Mouse (Mus musculus) lung, embryonic 15.5 days (tissue): ENCODE data around the gene Lmntd1. TPM values are rescaled to one million over a fixed set of nuclear protein-coding genes. Genes with fewer than 3 reads are reported as not detected.
"Not testable (repeated sequence)": the region's sequence is repeated elsewhere in the genome, so short reads cannot be mapped to it uniquely, and the experiment has no call there.

Experiments
- ATAC-seq: fragments of 200-750 bp; cut with Nextera tagmentation; 2 replicates; pipeline ENCODE4 v1.8.0; 2017; ENCODE audit warnings: moderate number of reproducible peaks, borderline replicate concordance; ENCODE audit not compliant: low FRiP score, low TSS enrichment; ENCODE audit errors: extremely low read depth
- H3K27ac ChIP-seq: fragments of 300-500 bp; sonication (generic); 2 replicates; pipeline ENCODE4 v1.5.1; 2015; ENCODE audit warnings: moderate library complexity, mild to moderate bottlenecking, inconsistent platforms
- H3K27me3 ChIP-seq: fragments of 300-500 bp; sonication (generic); 2 replicates; pipeline ENCODE4 v1.6.1; 2015; ENCODE audit warnings: inconsistent platforms
- H3K36me3 ChIP-seq: fragments of 300-500 bp; sonication (generic); 2 replicates; pipeline ENCODE4 v1.6.1; 2015; ENCODE audit warnings: inconsistent platforms
- H3K4me1 ChIP-seq: fragments of 300-500 bp; sonication (generic); 2 replicates; pipeline ENCODE4 v1.6.1; 2015; ENCODE audit warnings: inconsistent platforms
- H3K4me2 ChIP-seq: fragments of 300-500 bp; sonication (generic); 2 replicates; pipeline ENCODE4 v1.6.1; 2015; ENCODE audit warnings: inconsistent platforms, mild to moderate bottlenecking, moderate library complexity
- H3K4me3 ChIP-seq: fragments of 300-500 bp; sonication (generic); 2 replicates; pipeline ENCODE4 v1.5.1; 2015; ENCODE audit warnings: mild to moderate bottlenecking, inconsistent platforms
- H3K9ac ChIP-seq: fragments of 300-500 bp; sonication (generic); 2 replicates; pipeline ENCODE4 v1.6.1; 2015; ENCODE audit warnings: inconsistent platforms
- H3K9me3 ChIP-seq: fragments of 300-500 bp; sonication (generic); 2 replicates; pipeline ENCODE4 v1.6.1; 2016; ENCODE audit warnings: inconsistent platforms
- WGBS: fragments of 180-500 bp; shearing (Covaris S2); methylation state at CpG from one replicate; pipeline ENCODE4 v1.1.7; 2015; 5-methylcytosine and 5-hydroxymethylcytosine counted together
- polyA plus RNA-seq: library from polyadenylated mRNA; unstranded; fragments of >200 nt; fragmentation: Nextera tagmentation; extraction: Ambion mirVana; gene quantifications from 2 replicates; pipeline ENCODE4 v1.2.1, GENCODE M21; 2015

Gene Lmntd1
- polyA plus RNA-seq, 1 experiment from 2014 or later, result 1.9 TPM

GRCm38 (mm10) chr6:145342836-145343235, 271.3 kb downstream of the Lmntd1 start:
- no peaks in the 10 kb centered on the region for H3K9me3 ChIP-seq
- no peak overlapping the region for H3K4me2 ChIP-seq
- H3K4me3 ChIP-seq, result no peak overlapping the region
- H3K4me1 ChIP-seq, result peaks cover 24% of the 10 kb centered on the region
- no peaks in the 10 kb centered on the region for H3K27me3 ChIP-seq
- no peak overlapping the region for H3K27ac ChIP-seq
- H3K9ac ChIP-seq, result no peak overlapping the region
- no peaks in the 10 kb centered on the region for H3K36me3 ChIP-seq
- 76% methylated on average over 11 of the region's 11 CpGs for WGBS
- no peak for ATAC-seq

- ATAC-seq, result peak; percentile 64
- Histone ChIP-seq H3K9me3 (no peaks in the 10 kb centered on the region), H3K36me3 (no peaks in the 10 kb centered on the region), H3K4me3 (peak overlapping the region; percentile 49), H3K9ac (peak overlapping the region; percentile 53), H3K27ac (peak overlapping the region; percentile 90), H3K4me2 (peak overlapping the region; percentile 95), H3K27me3 (no peaks in the 10 kb centered on the region), H3K4me1 (peaks cover 24% of the 10 kb centered on the region)
- WGBS, result under 1% methylated on average over 33 of the region's 33 CpGs
Observed at GRCm38 (mm10) chr6:145341301-145342193, 272.6 kb downstream of the Lmntd1 start.

GRCm38 (mm10) chr6:145340657-145341146, 273.4 kb downstream of the Lmntd1 start:
- WGBS, result 0% methylated on average over 37 of the region's 37 CpGs
- Histone ChIP-seq H3K9me3 (no peaks in the 10 kb centered on the region), H3K4me2 (peak overlapping the region; percentile 95), H3K27ac (peak overlapping the region; percentile 90), H3K4me1 (peaks cover 28% of the 10 kb centered on the region), H3K9ac (peak overlapping the region; percentile 31; the same call in 1 of the 2 replicates), H3K36me3 (no peaks in the 10 kb centered on the region), H3K4me3 (peak overlapping the region; percentile 49), H3K27me3 (no peaks in the 10 kb centered on the region)
- peak; percentile 96 for ATAC-seq

GRCm38 (mm10) chr6:145339956-145340656, 274.0 kb downstream of the Lmntd1 start:
- H3K9me3 ChIP-seq, result no peaks in the 10 kb centered on the region
- WGBS, result under 1% methylated on average over 21 of the region's 21 CpGs
- peak overlapping the region; percentile 95 for H3K4me2 ChIP-seq
- H3K4me1 ChIP-seq, result peaks cover 31% of the 10 kb centered on the region
- peak; percentile 17; the same call in 1 of the 2 replicates for ATAC-seq
- H3K4me3 ChIP-seq, result peak overlapping the region; percentile 49
- peak overlapping the region; percentile 31 for H3K9ac ChIP-seq
- peak overlapping the region; percentile 90 for H3K27ac ChIP-seq
- no peaks in the 10 kb centered on the region for H3K36me3 ChIP-seq
- no peaks in the 10 kb centered on the region for H3K27me3 ChIP-seq

GRCm38 (mm10) chr6:145338571-145339294, 275.4 kb downstream of the Lmntd1 start:
- no peak overlapping the region for H3K9ac ChIP-seq
- no peaks in the 10 kb centered on the region for H3K9me3 ChIP-seq
- ATAC-seq, result no peak
- WGBS, result 38% methylated on average over 12 of the region's 12 CpGs
- H3K27me3 ChIP-seq, result no peaks in the 10 kb centered on the region
- H3K27ac ChIP-seq, result peak overlapping the region; percentile 90
- H3K4me1 ChIP-seq, result peaks cover 31% of the 10 kb centered on the region
- H3K4me2 ChIP-seq, result no peak overlapping the region
- H3K4me3 ChIP-seq, result no peak overlapping the region
- no peaks in the 10 kb centered on the region for H3K36me3 ChIP-seq

- 80% methylated on average over 6 of the region's 6 CpGs for WGBS
- H3K36me3 ChIP-seq, H3K27me3 ChIP-seq, H3K27ac ChIP-seq, ATAC-seq, H3K4me3 ChIP-seq, H3K4me2 ChIP-seq, H3K9me3 ChIP-seq, H3K9ac ChIP-seq: not testable (repeated sequence)
- H3K4me1 ChIP-seq, result peaks cover 31% of the 10 kb centered on the region
Observed at GRCm38 (mm10) chr6:145337521-145337920, 276.6 kb downstream of the Lmntd1 start.

GRCm38 (mm10) chr6:145335876-145336768, 278.0 kb downstream of the Lmntd1 start:
- Histone ChIP-seq H3K4me3 (no peak overlapping the region), H3K27ac (no peak overlapping the region), H3K9me3 (no peaks in the 10 kb centered on the region), H3K27me3 (no peaks in the 10 kb centered on the region), H3K4me2 (no peak overlapping the region), H3K4me1 (peaks cover 30% of the 10 kb centered on the region), H3K36me3 (no peaks in the 10 kb centered on the region), H3K9ac (no peak overlapping the region)
- WGBS, result 50% methylated on average over 18 of the region's 18 CpGs
- no peak for ATAC-seq

- Histone ChIP-seq H3K27me3 (no peaks in the 10 kb centered on the region), H3K36me3 (no peaks in the 10 kb centered on the region), H3K9me3 (no peaks in the 10 kb centered on the region), H3K4me1 (peaks cover 26% of the 10 kb centered on the region), H3K9ac (no peak overlapping the region), H3K27ac (no peak overlapping the region), H3K4me3 (no peak overlapping the region), H3K4me2 (no peak overlapping the region)
- 73% methylated on average over 3 of the region's 3 CpGs for WGBS
- ATAC-seq, result no peak
Observed at GRCm38 (mm10) chr6:145334211-145334610, 279.9 kb downstream of the Lmntd1 start.

GRCm38 (mm10) chr6:145326141-145326806, 287.8 kb downstream of the Lmntd1 start:
- Histone ChIP-seq H3K9ac (no peak overlapping the region), H3K9me3 (no peaks in the 10 kb centered on the region), H3K27me3 (no peaks in the 10 kb centered on the region), H3K4me1 (peaks cover 24% of the 10 kb centered on the region; the same call in 1 of the 2 replicates), H3K4me2 (no peak overlapping the region), H3K36me3 (no peaks in the 10 kb centered on the region), H3K27ac (peak overlapping the region; percentile 79; the same call in 1 of the 2 replicates), H3K4me3 (no peak overlapping the region)
- WGBS, result 64% methylated on average over 12 of the region's 12 CpGs
- ATAC-seq, result no peak

GRCm38 (mm10) chr6:145325095-145325494, 289.0 kb downstream of the Lmntd1 start:
- no peak overlapping the region for H3K4me3 ChIP-seq
- H3K4me1 ChIP-seq, result peaks cover 21% of the 10 kb centered on the region; the same call in 1 of the 2 replicates
- H3K9ac ChIP-seq, result no peak overlapping the region
- H3K27ac ChIP-seq, result peak overlapping the region; percentile 79
- no peaks in the 10 kb centered on the region for H3K9me3 ChIP-seq
- no peaks in the 10 kb centered on the region for H3K36me3 ChIP-seq
- no peak overlapping the region for H3K4me2 ChIP-seq
- H3K27me3 ChIP-seq, result no peaks in the 10 kb centered on the region
- WGBS, result 41% methylated on average over 6 of the region's 6 CpGs
- ATAC-seq, result peak; percentile 50; the same call in 1 of the 2 replicates
